Mouse (Mus musculus) spleen, postnatal 10 days (tissue): Measurements from ENCODE around the gene Rhbdl1.

Experiments
- DNase-seq, 2 experiments: peaks; one replicate each; pipeline ENCODE4 v3.0.0; 2021 to 2022; ENCODE audit warnings: low spot score in 2 of 2

Gene Rhbdl1

GRCm38 (mm10) chr17:25837076-25837410 is at the start of gene Rhbdl1:
TSS of gene Rhbdl1 (minus strand) at chr17:25837295.
- peak in 1 of 2 experiments; percentile 62 for DNase-seq

GRCm38 (mm10) chr17:25886806-25887205 is 49.7 kb upstream of the Rhbdl1 start:
- no peak for DNase-seq

GRCm38 (mm10) chr17:25885636-25886035 is 48.5 kb upstream of the Rhbdl1 start:
- DNase-seq: peak in 1 of 2 experiments; percentile 56

- no peak for DNase-seq
Observed at GRCm38 (mm10) chr17:25883824-25884223, 46.7 kb upstream of the Rhbdl1 start.

GRCm38 (mm10) chr17:25883268-25883667 is 46.2 kb upstream of the Rhbdl1 start:
- DNase-seq: no peak

GRCm38 (mm10) chr17:25882306-25882705 is 45.2 kb upstream of the Rhbdl1 start:
- no peak for DNase-seq

- DNase-seq: no peak
Observed at GRCm38 (mm10) chr17:25881691-25882090, 44.6 kb upstream of the Rhbdl1 start.

GRCm38 (mm10) chr17:25880913-25881641 is 44.0 kb upstream of the Rhbdl1 start:
- DNase-seq: no peak

- DNase-seq: no peak
Observed at GRCm38 (mm10) chr17:25880196-25880910, 43.3 kb upstream of the Rhbdl1 start, which contains the start of gene Wfikkn1. TSS of gene Wfikkn1 (minus strand) at chr17:25880858.

GRCm38 (mm10) chr17:25879750-25880149 is 42.7 kb upstream of the Rhbdl1 start:
- DNase-seq: no peak

GRCm38 (mm10) chr17:25879261-25879660 is 42.2 kb upstream of the Rhbdl1 start:
- peak in 1 of 2 experiments; percentile 54 for DNase-seq

- DNase-seq: no peak
Observed at GRCm38 (mm10) chr17:25878611-25879180, 41.6 kb upstream of the Rhbdl1 start.

GRCm38 (mm10) chr17:25877741-25878610 is 40.9 kb upstream of the Rhbdl1 start:
- DNase-seq: no peak

- no peak for DNase-seq
Observed at GRCm38 (mm10) chr17:25877025-25877424, 39.9 kb upstream of the Rhbdl1 start.

GRCm38 (mm10) chr17:25876347-25876915 is 39.3 kb upstream of the Rhbdl1 start:
- no peak for DNase-seq

- peak; percentile 86 to 92 for DNase-seq
Observed at GRCm38 (mm10) chr17:25875171-25876136, 38.4 kb upstream of the Rhbdl1 start.

- DNase-seq: peak; percentile 95 to 99
Observed at GRCm38 (mm10) chr17:25874721-25875170, 37.7 kb upstream of the Rhbdl1 start, which contains the start of gene Mettl26. TSS of gene Mettl26 (plus strand) at chr17:25875074.

GRCm38 (mm10) chr17:25874148-25874720 is 37.1 kb upstream of the Rhbdl1 start:
- no peak for DNase-seq

GRCm38 (mm10) chr17:25873405-25874147 is 36.5 kb upstream of the Rhbdl1 start:
- DNase-seq: no peak
